Mouse (Mus musculus): Measurements from ENCODE around the gene Hba-a2.

The Hba-a2 gene

GRCm38 (mm10) chr11:32320507-32321195, 24.4 kb downstream of the Hba-a2 start:
- DNase-seq (ENCODE audit: low spot score), result no peak

GRCm38 (mm10) chr11:32321196-32321565, 24.9 kb downstream of the Hba-a2 start:
- peak; percentile 76 for DNase-seq (ENCODE audit: low spot score)

- DNase-seq (ENCODE audit: low spot score), result peak; percentile 95
Observed at GRCm38 (mm10) chr11:32324609-32325008, 28.3 kb downstream of the Hba-a2 start.

GRCm38 (mm10) chr11:32331075-32331474, 34.8 kb downstream of the Hba-a2 start:
- no peak for DNase-seq (ENCODE audit: low spot score)

- no peak for DNase-seq (ENCODE audit: low spot score)
Observed at GRCm38 (mm10) chr11:32331861-32332260, 35.6 kb downstream of the Hba-a2 start.

- no peak for DNase-seq (ENCODE audit: low spot score)
Observed at GRCm38 (mm10) chr11:32333235-32333634, 36.9 kb downstream of the Hba-a2 start.

- DNase-seq (ENCODE audit: low spot score), result no peak
Observed at GRCm38 (mm10) chr11:32336435-32336907, 40.2 kb downstream of the Hba-a2 start.

GRCm38 (mm10) chr11:32339131-32339531, 42.8 kb downstream of the Hba-a2 start:
- DNase-seq (ENCODE audit: low spot score), result no peak

GRCm38 (mm10) chr11:32340476-32341473, 44.5 kb downstream of the Hba-a2 start:
- peak; percentile 85 for DNase-seq (ENCODE audit: low spot score)

- peak; percentile 62 for DNase-seq (ENCODE audit: low spot score)
Observed at GRCm38 (mm10) chr11:32342770-32343191, 46.5 kb downstream of the Hba-a2 start.

- DNase-seq (ENCODE audit: low spot score), result no peak
Observed at GRCm38 (mm10) chr11:32343350-32343749, 47.1 kb downstream of the Hba-a2 start.

GRCm38 (mm10) chr11:32345504-32346297, 49.4 kb downstream of the Hba-a2 start:
- peak; percentile 43 for DNase-seq (ENCODE audit: low spot score)
